Mouse (Mus musculus) stomach, postnatal 0 days (tissue): ENCODE results near the gene Ston2.

Source experiments
- CTCF ChIP-seq: IDR thresholded peaks from 2 replicates; pipeline ENCODE4 v1.5.1; 2016; ENCODE audit warnings: antibody characterized with exemption, low read depth, mild to moderate bottlenecking, moderate library complexity
- EP300 ChIP-seq: optimal IDR thresholded peaks from 2 replicates; pipeline ENCODE3; 2016; ENCODE audit warnings: antibody characterized with exemption

DNA sequence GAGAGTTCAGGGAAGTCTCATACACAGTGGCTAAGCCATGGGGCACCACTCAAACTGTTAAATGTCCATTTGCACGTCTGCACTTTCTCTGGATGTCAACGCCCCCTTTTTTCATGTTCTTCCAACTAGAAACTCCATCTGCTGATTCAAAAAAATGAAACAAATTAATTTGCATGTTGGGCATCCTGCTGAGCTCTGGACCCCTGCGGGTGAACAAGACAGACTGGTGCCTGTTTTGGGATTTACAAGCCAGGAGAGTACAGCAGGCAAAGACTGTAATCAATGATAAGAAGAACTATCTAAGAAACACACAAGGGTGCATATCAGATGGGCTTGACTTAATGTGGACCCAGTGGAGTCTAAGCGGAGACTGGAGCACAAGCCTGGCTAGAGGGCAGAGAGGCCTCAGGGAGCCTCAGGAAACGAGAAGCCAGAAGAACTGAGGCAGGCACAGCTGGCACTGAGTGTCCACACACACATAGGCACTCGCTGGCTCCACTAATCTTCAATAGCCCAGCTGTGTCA, 12.7 kb upstream of the Ston2 start:
- TF ChIP-seq EP300 (no peak), CTCF (no peak)
